In genomic region chr1:138936169-138936568, GRCm38 (mm10) we compare ENCODE assay signal across 30 mouse cellular contexts. TPM values are rescaled to one million over a fixed set of nuclear protein-coding genes. Genes with fewer than 3 reads are reported as not detected.
A peak's percentile ranks its signal among the peaks of the same experiment; 100 is the strongest.
DNase-seq lines count a peak whose midpoint lies in the region; ATAC-seq and TF ChIP-seq lines count a peak whose summit lies in the region.
"Had no signal": no experiment of that assay in that cellular context is flagged by ENCODE, and none has a peak within 500 bp of the region (broad histone marks: within the 10 kb centered on the region; RNA-seq: fewer than 3 reads in every experiment).

No protein-coding gene starts in this region.

- no peak overlapping the region for H3K9ac ChIP-seq in midbrain, embryonic 11.5 days (ENCODE audit: low read length)
- H3K9ac ChIP-seq in midbrain, postnatal 0 days (replicated peaks; ENCODE audit: low read length, poor library complexity, severe bottlenecking) = no peak overlapping the region
- no peak overlapping the region for H3K9ac ChIP-seq in liver, embryonic 12.5 days
- H3K9ac ChIP-seq: embryonic facial prominence, embryonic 12.5 days; embryonic facial prominence, embryonic 15.5 days; forebrain, embryonic 12.5 days; heart, embryonic 12.5 days; heart, embryonic 15.5 days; hindbrain, embryonic 14.5 days had no signal

- H3ac ChIP-seq in myocyte (ENCODE audit: control insufficient read depth, insufficient read length) = no peak overlapping the region

- H3K4me3 ChIP-seq in midbrain, embryonic 11.5 days (ENCODE audit: low read depth, low read length) = no peak overlapping the region
- no peak overlapping the region for H3K4me3 ChIP-seq in midbrain, postnatal 0 days (ENCODE audit: low read depth, low read length)
- H3K4me3 ChIP-seq in myocyte = no peak overlapping the region
- no peak overlapping the region for H3K4me3 ChIP-seq in liver, embryonic 12.5 days
- H3K4me3 ChIP-seq: embryonic facial prominence, embryonic 12.5 days; embryonic facial prominence, embryonic 15.5 days; erythroblast, embryonic 14.5 days; forebrain, embryonic 12.5 days; heart, embryonic 12.5 days; heart, embryonic 15.5 days had no signal

- peak; percentile 44 for DNase-seq in midbrain, embryonic 11.5 days (ENCODE audit: low spot score, missing footprints)
- DNase-seq in midbrain, postnatal 0 days (ENCODE audit: low spot score) = no peak
- DNase-seq in NIH3T3 (ENCODE audit: low read depth) = peak; percentile 44
- DNase-seq in adrenal gland, adult (ENCODE audit: inconsistent age in 2 of 2, low spot score in 1 of 2) = no peak
- DNase-seq: adrenal gland, postnatal 10 days; adrenal gland, postnatal 36 days; cerebellum, adult 18-20 months; cerebellum, adult 9-10 months; cerebellum, postnatal 25 days; gastrocnemius, postnatal 10 days; heart, adult 18-20 months; heart, postnatal 10 days; heart, postnatal 4 days; kidney, adult 2 months had no signal

- TF ChIP-seq CTCF in midbrain, postnatal 0 days (IDR thresholded peaks at IDR 0.05) = no peak

- no peaks in the 10 kb centered on the region for H3K79me2 ChIP-seq in myocyte (ENCODE audit: control insufficient read depth, insufficient read depth)

- no peak overlapping the region for H3K27ac ChIP-seq in midbrain, embryonic 11.5 days (ENCODE audit: low read depth, low read length)
- no peak overlapping the region for H3K27ac ChIP-seq in midbrain, postnatal 0 days (ENCODE audit: low read depth, low read length)
- no peak overlapping the region for H3K27ac ChIP-seq in liver, embryonic 12.5 days
- H3K27ac ChIP-seq: embryonic facial prominence, embryonic 12.5 days; embryonic facial prominence, embryonic 15.5 days; forebrain, embryonic 12.5 days; heart, embryonic 15.5 days; hindbrain, embryonic 14.5 days; hindbrain, postnatal 0 days had no signal

- H3K4me1 ChIP-seq in midbrain, embryonic 11.5 days (ENCODE audit: control insufficient read depth, insufficient read depth, low read length) = no peaks in the 10 kb centered on the region
- no peaks in the 10 kb centered on the region for H3K4me1 ChIP-seq in midbrain, postnatal 0 days (ENCODE audit: insufficient read depth, low read length)
- H3K4me1 ChIP-seq in liver, embryonic 12.5 days = no peaks in the 10 kb centered on the region
- H3K4me1 ChIP-seq: embryonic facial prominence, embryonic 12.5 days; embryonic facial prominence, embryonic 15.5 days; forebrain, embryonic 12.5 days; heart, embryonic 15.5 days had no signal

- H3K9me3 ChIP-seq in midbrain, embryonic 11.5 days (ENCODE audit: control insufficient read depth, low read length) = no peaks in the 10 kb centered on the region
- no peaks in the 10 kb centered on the region for H3K9me3 ChIP-seq in midbrain, postnatal 0 days (ENCODE audit: low read length)
- no peaks in the 10 kb centered on the region for H3K9me3 ChIP-seq in liver, embryonic 12.5 days (replicated peaks)
- H3K9me3 ChIP-seq: embryonic facial prominence, embryonic 12.5 days; embryonic facial prominence, embryonic 15.5 days; forebrain, embryonic 12.5 days; G1E; heart, embryonic 12.5 days; heart, embryonic 15.5 days had no signal

- no peaks in the 10 kb centered on the region for H3K27me3 ChIP-seq in midbrain, embryonic 11.5 days (ENCODE audit: control insufficient read depth, insufficient read depth, low read length)
- H3K27me3 ChIP-seq in midbrain, postnatal 0 days (ENCODE audit: insufficient read depth, low read length) = no peaks in the 10 kb centered on the region
- no peaks in the 10 kb centered on the region for H3K27me3 ChIP-seq in myocyte (ENCODE audit: control insufficient read depth, insufficient read depth, insufficient read length)
- H3K27me3 ChIP-seq in liver, embryonic 12.5 days (replicated peaks) = no peaks in the 10 kb centered on the region
- H3K27me3 ChIP-seq: CH12.LX; embryonic facial prominence, embryonic 12.5 days; embryonic facial prominence, embryonic 15.5 days; forebrain, embryonic 12.5 days; heart, embryonic 12.5 days; heart, embryonic 15.5 days had no signal

- no peak overlapping the region for H3K4me2 ChIP-seq in midbrain, embryonic 11.5 days
- H3K4me2 ChIP-seq in midbrain, postnatal 0 days (ENCODE audit: low read depth, low read length, poor library complexity, severe bottlenecking) = no peak overlapping the region
- peak overlapping the region; percentile 54 for H3K4me2 ChIP-seq in myocyte (ENCODE audit: low read depth)
- no peak overlapping the region for H3K4me2 ChIP-seq in liver, embryonic 12.5 days
- H3K4me2 ChIP-seq: embryonic facial prominence, embryonic 12.5 days; embryonic facial prominence, embryonic 15.5 days; forebrain, embryonic 12.5 days; heart, embryonic 12.5 days; heart, embryonic 15.5 days; hindbrain, embryonic 14.5 days had no signal

- no peak for TF ChIP-seq POLR2A in myocyte (IDR thresholded peaks at IDR 0.05; ENCODE audit: insufficient read length, low read depth)

- H3K36me3 ChIP-seq in midbrain, embryonic 11.5 days (ENCODE audit: control insufficient read depth, insufficient read depth, low read length) = no peaks in the 10 kb centered on the region
- no peaks in the 10 kb centered on the region for H3K36me3 ChIP-seq in midbrain, postnatal 0 days (ENCODE audit: insufficient read depth, low read length)
- no peaks in the 10 kb centered on the region for H3K36me3 ChIP-seq in myocyte (ENCODE audit: control insufficient read depth, insufficient read depth)
- H3K36me3 ChIP-seq in liver, embryonic 12.5 days = no peaks in the 10 kb centered on the region
- H3K36me3 ChIP-seq: embryonic facial prominence, embryonic 12.5 days; embryonic facial prominence, embryonic 15.5 days; forebrain, embryonic 12.5 days; G1E; heart, embryonic 12.5 days; heart, embryonic 15.5 days had no signal

- WGBS in midbrain, embryonic 11.5 days = 89% methylated on average over 6 of the region's 6 CpGs
- WGBS in midbrain, postnatal 0 days = 83% methylated on average over 6 of the region's 6 CpGs
- 71% methylated on average over 6 of the region's 6 CpGs for WGBS in liver, embryonic 12.5 days (ENCODE audit: insufficient replicate concordance)

- ATAC-seq in midbrain, embryonic 11.5 days (ENCODE audit: low FRiP score) = no peak
- ATAC-seq in midbrain, postnatal 0 days (ENCODE audit: low FRiP score) = no peak
- ATAC-seq in liver, embryonic 12.5 days = no peak
- ATAC-seq: activated CD4-positive, CD25-positive, alpha-beta regulatory T cell, adult 4 months; forebrain, embryonic 16.5 days; hindbrain, postnatal 0 days; inflammation-experienced regulatory T-cells, adult 6 months; intestine, embryonic 16.5 days had no signal

TF ChIP-seq in myocyte, 11 proteins besides CTCF, POLR2A, EP300 and RAD21:
- TF ChIP-seq MYOD1 (IDR thresholded peaks at IDR 0.05; ENCODE audit: control insufficient read depth in 1 of 3, insufficient read length in 2 of 3, low read depth in 2 of 3) (no peak), MAX (IDR thresholded peaks at IDR 0.05; ENCODE audit: low read depth) (no peak), TCF3 (IDR thresholded peaks at IDR 0.05; ENCODE audit: insufficient read length, low read depth) (no peak), MYOG (IDR thresholded peaks at IDR 0.05; ENCODE audit: control insufficient read depth in 1 of 3, insufficient read depth in 1 of 3, insufficient read length in 2 of 3, low read depth in 2 of 3) (no peak), CEBPB (IDR thresholded peaks at IDR 0.05; ENCODE audit: insufficient read depth, poor library complexity, severe bottlenecking) (no peak), POLR2AphosphoS2 (IDR thresholded peaks at IDR 0.05; ENCODE audit: insufficient read length, low read depth) (no peak), SRF (IDR thresholded peaks at IDR 0.05; ENCODE audit: control insufficient read depth, insufficient read length, low read depth) (no peak), TCF12 (IDR thresholded peaks at IDR 0.05; ENCODE audit: insufficient read depth, poor library complexity, severe bottlenecking) (no peak)

RNA-seq across cellular contexts. Expression of gene Dennd1b, which starts 27.1 kb away (rescaled TPM):
- polyA plus RNA-seq in midbrain, embryonic 11.5 days (2014; fragmentation: Nextera tagmentation; extraction: Ambion mirVana) = 12.2 and 13.3 TPM in 2 replicates
- total RNA-seq in midbrain, postnatal 0 days (2014; rRNA removed) = 16.6 and 19.8 TPM in 2 replicates
- polyA plus RNA-seq in midbrain, postnatal 0 days (2015; fragmentation: Nextera tagmentation; extraction: Ambion mirVana) = 7.8 and 8.9 TPM in 2 replicates
- 1.3 TPM for polyA plus RNA-seq in myocyte (2012; fragmentation: generic; extraction: Trizol)
- 4.7 and 5.1 TPM in 2 replicates for polyA plus RNA-seq in liver, embryonic 12.5 days (2016; fragmentation: Nextera tagmentation; extraction: Ambion mirVana)
- polyA plus RNA-seq: erythroblast, embryonic 14.5 days had no signal

Comparison
In these comparisons a context has a peak if more than half of its experiments do, and no peak if none do; other contexts are left out.
1. DNase-seq: peak in midbrain, embryonic 11.5 days (single experiment) and NIH3T3 (single experiment); none in midbrain, postnatal 0 days (single experiment) and adrenal gland, adult (0 of 2).